Mouse (Mus musculus): ENCODE measurements around the gene Fahd1. TPM values are rescaled to one million over a fixed set of nuclear protein-coding genes. Genes with fewer than 3 reads are reported as not detected.

The Fahd1 gene
- polyA plus RNA-seq, 1 experiment from 2014 or later: 34.5 TPM

Other genes with a start within 250 kb of the Fahd1 start
- 45.4 TPM in 2 replicates for gene Tsc2, start 217.7 kb downstream of the Fahd1 start, polyA plus RNA-seq (2015; fragmentation: Nextera tagmentation; extraction: Ambion mirVana)
- 18.7 and 20.3 TPM in 2 replicates for gene Nthl1, start 217.7 kb downstream of the Fahd1 start, polyA plus RNA-seq (2015; fragmentation: Nextera tagmentation; extraction: Ambion mirVana)
- gene Slc9a3r2, start 200.0 kb downstream of the Fahd1 start, polyA plus RNA-seq (2015; fragmentation: Nextera tagmentation; extraction: Ambion mirVana): 51.0 and 53.7 TPM in 2 replicates
- gene Npw, start 191.9 kb downstream of the Fahd1 start, polyA plus RNA-seq (2015; fragmentation: Nextera tagmentation; extraction: Ambion mirVana): 0.30 and 0.46 TPM in 2 replicates
- gene Zfp598, start 180.7 kb downstream of the Fahd1 start, polyA plus RNA-seq (2015; fragmentation: Nextera tagmentation; extraction: Ambion mirVana): 19.3 and 22.1 TPM in 2 replicates
- gene Syngr3, start 160.4 kb downstream of the Fahd1 start, polyA plus RNA-seq (2015; fragmentation: Nextera tagmentation; extraction: Ambion mirVana): 6.3 and 6.9 TPM in 2 replicates
- gene Gfer, start 154.2 kb downstream of the Fahd1 start, polyA plus RNA-seq (2015; fragmentation: Nextera tagmentation; extraction: Ambion mirVana): 40.9 and 44.1 TPM in 2 replicates
- gene Noxo1, start 154.1 kb downstream of the Fahd1 start, polyA plus RNA-seq (2015; fragmentation: Nextera tagmentation; extraction: Ambion mirVana): 3.2 and 3.5 TPM in 2 replicates
- 64.4 and 68.0 TPM in 2 replicates for gene Tbl3, start 142.7 kb downstream of the Fahd1 start, polyA plus RNA-seq (2015; fragmentation: Nextera tagmentation; extraction: Ambion mirVana)
- gene Rnf151, start 132.3 kb downstream of the Fahd1 start, polyA plus RNA-seq (2015; fragmentation: Nextera tagmentation; extraction: Ambion mirVana): 0.19 TPM in 1 of 2 replicates, not detected in the other
- 1,497 and 1,515 TPM in 2 replicates for gene Rps2, start 132.2 kb downstream of the Fahd1 start, polyA plus RNA-seq (2015; fragmentation: Nextera tagmentation; extraction: Ambion mirVana)
- 238 and 259 TPM in 2 replicates for gene Ndufb10, start 125.9 kb downstream of the Fahd1 start, polyA plus RNA-seq (2015; fragmentation: Nextera tagmentation; extraction: Ambion mirVana)
- gene Rpl3l, start 122.5 kb downstream of the Fahd1 start, polyA plus RNA-seq (2015; fragmentation: Nextera tagmentation; extraction: Ambion mirVana): 0.15 TPM in 1 of 2 replicates, not detected in the other
- 37.0 and 41.4 TPM in 2 replicates for gene Msrb1, start 113.7 kb downstream of the Fahd1 start, polyA plus RNA-seq (2015; fragmentation: Nextera tagmentation; extraction: Ambion mirVana)
- 1.1 and 1.5 TPM in 2 replicates for gene Hs3st6, start 97.4 kb downstream of the Fahd1 start, polyA plus RNA-seq (2015; fragmentation: Nextera tagmentation; extraction: Ambion mirVana)
- gene Meiob, start 46.1 kb downstream of the Fahd1 start, polyA plus RNA-seq (2015; fragmentation: Nextera tagmentation; extraction: Ambion mirVana): 0.08 TPM in 1 of 2 replicates, not detected in the other
- gene Hagh, start 10.2 kb downstream of the Fahd1 start, polyA plus RNA-seq (2015; fragmentation: Nextera tagmentation; extraction: Ambion mirVana): 49.1 and 49.3 TPM in 2 replicates
- gene Igfals, start 15.6 kb upstream of the Fahd1 start, polyA plus RNA-seq (2015; fragmentation: Nextera tagmentation; extraction: Ambion mirVana): 3.9 and 4.0 TPM in 2 replicates
- 49.0 and 49.6 TPM in 2 replicates for gene Nubp2, start 36.0 kb upstream of the Fahd1 start, polyA plus RNA-seq (2015; fragmentation: Nextera tagmentation; extraction: Ambion mirVana)
- gene Spsb3, start 36.3 kb upstream of the Fahd1 start, polyA plus RNA-seq (2015; fragmentation: Nextera tagmentation; extraction: Ambion mirVana): 32.1 and 32.5 TPM in 2 replicates
- gene Eme2, start 44.7 kb upstream of the Fahd1 start, polyA plus RNA-seq (2015; fragmentation: Nextera tagmentation; extraction: Ambion mirVana): 26.3 and 29.3 TPM in 2 replicates
- gene Mrps34, start 44.8 kb upstream of the Fahd1 start, polyA plus RNA-seq (2015; fragmentation: Nextera tagmentation; extraction: Ambion mirVana): 102 and 112 TPM in 2 replicates
- 77.5 and 79.8 TPM in 2 replicates for gene Nme3, start 46.1 kb upstream of the Fahd1 start, polyA plus RNA-seq (2015; fragmentation: Nextera tagmentation; extraction: Ambion mirVana)
- gene Mapk8ip3, start 86.6 kb upstream of the Fahd1 start, polyA plus RNA-seq (2015; fragmentation: Nextera tagmentation; extraction: Ambion mirVana): 29.2 and 31.3 TPM in 2 replicates
- gene Jpt2, start 110.3 kb upstream of the Fahd1 start, polyA plus RNA-seq (2015; fragmentation: Nextera tagmentation; extraction: Ambion mirVana): 183 and 204 TPM in 2 replicates
- 7.1 and 7.6 TPM in 2 replicates for gene Cramp1l, start 165.4 kb upstream of the Fahd1 start, polyA plus RNA-seq (2015; fragmentation: Nextera tagmentation; extraction: Ambion mirVana)
- 18.9 and 21.6 TPM in 2 replicates for gene Ift140, start 165.7 kb upstream of the Fahd1 start, polyA plus RNA-seq (2015; fragmentation: Nextera tagmentation; extraction: Ambion mirVana)
- 23.5 and 23.7 TPM in 2 replicates for gene Tmem204, start 233.2 kb upstream of the Fahd1 start, polyA plus RNA-seq (2015; fragmentation: Nextera tagmentation; extraction: Ambion mirVana)